Mouse (Mus musculus): ENCODE results near the gene Hist1h4a.
"Not testable (repeated sequence)": the region's sequence is repeated elsewhere in the genome, so short reads cannot be mapped to it uniquely, and the experiment has no call there.

The Hist1h4a gene

GRCm38 (mm10) chr13:23742007-23742406, 19.0 kb downstream of the Hist1h4a start:
- DNase-seq (ENCODE audit: low spot score), result no peak

- no peak for DNase-seq (ENCODE audit: low spot score)
Observed at GRCm38 (mm10) chr13:23740910-23741309, 20.1 kb downstream of the Hist1h4a start.

- DNase-seq (ENCODE audit: low spot score), result no peak
Observed at GRCm38 (mm10) chr13:23740256-23740840, 20.7 kb downstream of the Hist1h4a start.

- DNase-seq (ENCODE audit: low spot score), result no peak
Observed at GRCm38 (mm10) chr13:23739922-23740252, 21.1 kb downstream of the Hist1h4a start.

- DNase-seq (ENCODE audit: low spot score), result peak; percentile 94
Observed at GRCm38 (mm10) chr13:23739069-23739921, 21.7 kb downstream of the Hist1h4a start.

- peak; percentile 92 for DNase-seq (ENCODE audit: low spot score)
Observed at GRCm38 (mm10) chr13:23738677-23739068, 22.4 kb downstream of the Hist1h4a start, which contains the start of gene Hist1h1c. Hist1h1c (plus strand) TSS chr13:23738808.

- no peak for DNase-seq (ENCODE audit: low spot score)
Observed at GRCm38 (mm10) chr13:23738041-23738440, 23.0 kb downstream of the Hist1h4a start.

- DNase-seq (ENCODE audit: low spot score), result no peak
Observed at GRCm38 (mm10) chr13:23737091-23737490, 23.9 kb downstream of the Hist1h4a start.

GRCm38 (mm10) chr13:23732156-23732804, 28.8 kb downstream of the Hist1h4a start:
- no peak for DNase-seq (ENCODE audit: low spot score)

- peak; percentile 39 for DNase-seq (ENCODE audit: low spot score)
Observed at GRCm38 (mm10) chr13:23730479-23730878, 30.6 kb downstream of the Hist1h4a start.

GRCm38 (mm10) chr13:23729706-23730105, 31.3 kb downstream of the Hist1h4a start:
- no peak for DNase-seq (ENCODE audit: low spot score)

- DNase-seq (ENCODE audit: low spot score), result no peak
Observed at GRCm38 (mm10) chr13:23729192-23729525, 31.9 kb downstream of the Hist1h4a start.

- no peak for DNase-seq (ENCODE audit: low spot score)
Observed at GRCm38 (mm10) chr13:23728472-23729191, 32.4 kb downstream of the Hist1h4a start.

GRCm38 (mm10) chr13:23725213-23725612, 35.8 kb downstream of the Hist1h4a start:
- DNase-seq (ENCODE audit: low spot score), result no peak

- DNase-seq (ENCODE audit: low spot score), result no peak
Observed at GRCm38 (mm10) chr13:23724239-23724638, 36.8 kb downstream of the Hist1h4a start.

- not testable (repeated sequence) for DNase-seq (ENCODE audit: low spot score)
Observed at GRCm38 (mm10) chr13:23717593-23718245, 43.3 kb downstream of the Hist1h4a start.

GRCm38 (mm10) chr13:23717176-23717575, 43.9 kb downstream of the Hist1h4a start:
- DNase-seq (ENCODE audit: low spot score), result no peak

- no peak for DNase-seq (ENCODE audit: low spot score)
Observed at GRCm38 (mm10) chr13:23716261-23717042, 44.6 kb downstream of the Hist1h4a start.

All from urinary bladder, postnatal 14 days (tissue).